Mouse (Mus musculus) liver, adult 2 months (tissue): Measurements from ENCODE around the gene Uap1. TPM values are rescaled to one million over a fixed set of nuclear protein-coding genes. Genes with fewer than 3 reads are reported as not detected.

Experiments used
- DNase-seq: peaks from one replicate; pipeline ENCODE4 v3.0.0-alpha.2; 2011; ENCODE audit warnings: low read depth, low spot score; ENCODE audit errors: extremely low read depth
- H3K27ac ChIP-seq: fragments of 200-500 bp; replicated peaks from 2 replicates; pipeline ENCODE4 v1.5.1; 2012; ENCODE audit warnings: low read depth, mild to moderate bottlenecking, control low read depth, inconsistent platforms, low read length; ENCODE audit not compliant: insufficient read depth
- H3K27me3 ChIP-seq: fragments of 200-500 bp; 2 replicates; pipeline ENCODE4 v1.6.1; 2012; ENCODE audit warnings: mild to moderate bottlenecking, moderate library complexity, low read length, inconsistent platforms; ENCODE audit not compliant: control insufficient read depth, insufficient read depth
- H3K36me3 ChIP-seq: fragments of 200-500 bp; 2 replicates; pipeline ENCODE4 v1.6.1; 2012; ENCODE audit warnings: low read length, inconsistent platforms; ENCODE audit not compliant: control insufficient read depth, insufficient read depth
- H3K4me1 ChIP-seq: fragments of 200-500 bp; 2 replicates; pipeline ENCODE4 v1.6.1; 2011; ENCODE audit warnings: low read length; ENCODE audit not compliant: control insufficient read depth, insufficient read depth
- H3K4me3 ChIP-seq: fragments of 200-500 bp; 2 replicates; pipeline ENCODE4 v1.5.1; 2011; ENCODE audit warnings: low read depth, mild to moderate bottlenecking, control low read depth, low read length, moderate library complexity; ENCODE audit not compliant: insufficient read depth
- H3K79me2 ChIP-seq: fragments of 200-500 bp; 2 replicates; pipeline ENCODE4 v1.6.1; 2012; ENCODE audit warnings: inconsistent platforms, mild to moderate bottlenecking, low read length, moderate library complexity; ENCODE audit not compliant: control insufficient read depth, insufficient read depth
- H3K9ac ChIP-seq: fragments of 200-500 bp; 2 replicates; pipeline ENCODE4 v1.6.1; 2012; ENCODE audit warnings: low read depth, mild to moderate bottlenecking, control low read depth, inconsistent platforms, low read length
- CTCF ChIP-seq: fragments of 200-500 bp; IDR thresholded peaks from 2 replicates; pipeline ENCODE4 v1.5.1; 2011; ENCODE audit warnings: low read depth, low read length, control low read depth
- POLR2A ChIP-seq: fragments of 200-500 bp; IDR thresholded peaks from 2 replicates; pipeline ENCODE4 v1.6.1; 2011; ENCODE audit warnings: low read length, control low read depth; ENCODE audit not compliant: insufficient read depth; ENCODE audit errors: extremely low read depth
- WGBS: fragments of 180-500 bp; shearing (Covaris S2); methylation state at CpG from one replicate; pipeline ENCODE4 v1.1.7; 2018; 5-methylcytosine and 5-hydroxymethylcytosine counted together
- polyA plus RNA-seq: library from polyadenylated mRNA; depleted of rRNA; stranded (reverse); fragments of >200 nt; gene quantifications from 2 replicates; pipeline ENCODE4 v1.2.3, GENCODE M21; 2012
- total RNA-seq: library from RNA; depleted of rRNA; stranded (reverse); fragments of >200 nt; gene quantifications from 2 replicates; pipeline ENCODE4 v1.2.3, GENCODE M21; 2014

Gene Uap1
- total and polyA plus RNA-seq, 2 experiments, result 14.3 to 23.6 TPM

DNA sequence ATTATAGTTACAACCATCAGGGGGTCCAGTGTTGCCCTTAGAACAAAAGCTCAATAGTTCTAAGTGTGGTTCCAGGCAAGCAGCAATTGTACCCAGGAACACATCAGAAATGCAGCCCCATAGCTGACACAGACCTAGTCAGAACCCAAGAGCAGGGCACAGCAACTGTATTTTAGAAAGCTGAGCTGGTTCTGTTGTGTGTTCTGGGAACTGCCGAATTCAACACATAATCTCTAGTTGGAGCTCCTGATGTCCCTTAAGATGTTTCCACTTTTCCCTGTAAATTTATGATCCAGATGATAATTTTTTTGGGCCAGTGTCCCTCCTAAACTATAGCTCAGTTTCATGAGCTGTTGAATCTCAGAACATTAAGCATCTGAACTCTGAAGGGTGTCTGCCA lies 17.2 kb upstream of the Uap1 start:
- H3K4me1 ChIP-seq, result peaks cover 9% of the 10 kb centered on the region; the same call in 1 of the 2 replicates
- DNase-seq, result no peak
- 97% methylated on average over 1 of the region's 1 CpGs for WGBS
- H3K9ac ChIP-seq, result no peak overlapping the region
- no peak for TF ChIP-seq CTCF
- no peak for TF ChIP-seq POLR2A
- no peaks in the 10 kb centered on the region for H3K27me3 ChIP-seq
- H3K79me2 ChIP-seq, result no peaks in the 10 kb centered on the region
- no peak overlapping the region for H3K4me3 ChIP-seq
- H3K36me3 ChIP-seq, result peaks cover 30% of the 10 kb centered on the region
- no peak overlapping the region for H3K27ac ChIP-seq

DNA sequence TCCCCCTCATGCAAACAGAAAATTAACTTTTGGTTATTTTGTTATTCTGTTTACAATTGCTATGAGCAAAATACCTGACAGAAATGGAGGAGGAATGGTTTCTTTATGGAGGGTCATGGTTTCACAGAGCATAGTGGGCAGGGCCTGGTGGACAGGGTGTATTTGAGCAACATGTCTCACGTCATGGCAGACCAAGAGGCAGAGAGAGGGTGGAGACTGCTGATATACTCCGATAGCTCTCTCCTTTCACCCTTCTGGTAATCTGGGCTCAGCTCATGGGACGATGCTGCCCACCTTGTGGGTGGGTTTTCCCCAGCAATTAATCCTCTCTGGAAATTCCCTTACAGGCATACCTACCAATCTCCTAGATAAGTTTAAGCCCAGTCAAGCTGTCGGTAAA lies 15.5 kb upstream of the Uap1 start:
- Histone ChIP-seq H3K27ac (no peak overlapping the region), H3K4me1 (no peaks in the 10 kb centered on the region), H3K36me3 (peaks cover 25% of the 10 kb centered on the region), H3K79me2 (no peaks in the 10 kb centered on the region), H3K27me3 (no peaks in the 10 kb centered on the region), H3K4me3 (no peak overlapping the region), H3K9ac (no peak overlapping the region)
- TF ChIP-seq CTCF (no peak), POLR2A (no peak)
- 76% methylated on average over 4 of the region's 4 CpGs for WGBS
- DNase-seq, result no peak

DNA sequence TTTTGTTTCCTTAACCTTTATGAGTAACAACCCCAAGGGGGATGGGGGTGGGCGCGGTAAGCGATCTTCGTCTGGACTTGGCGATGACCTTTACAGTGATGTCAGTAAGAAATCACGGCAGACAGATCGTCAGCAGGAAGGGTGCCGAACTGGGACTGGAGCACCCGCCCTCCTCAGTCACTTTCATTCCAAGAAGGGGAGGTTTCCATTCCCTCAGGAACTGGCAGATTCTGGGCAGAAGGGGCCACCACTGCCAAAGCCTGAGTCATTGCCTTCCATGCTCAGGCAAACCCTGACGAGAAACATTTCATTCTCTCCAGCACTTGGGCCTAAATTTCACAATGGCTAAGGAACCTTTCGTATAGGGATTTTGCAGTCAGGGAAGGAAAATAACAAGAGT lies 13.8 kb upstream of the Uap1 start:
- 73% methylated on average over 11 of the region's 11 CpGs for WGBS
- H3K9ac ChIP-seq, result no peak overlapping the region

DNA sequence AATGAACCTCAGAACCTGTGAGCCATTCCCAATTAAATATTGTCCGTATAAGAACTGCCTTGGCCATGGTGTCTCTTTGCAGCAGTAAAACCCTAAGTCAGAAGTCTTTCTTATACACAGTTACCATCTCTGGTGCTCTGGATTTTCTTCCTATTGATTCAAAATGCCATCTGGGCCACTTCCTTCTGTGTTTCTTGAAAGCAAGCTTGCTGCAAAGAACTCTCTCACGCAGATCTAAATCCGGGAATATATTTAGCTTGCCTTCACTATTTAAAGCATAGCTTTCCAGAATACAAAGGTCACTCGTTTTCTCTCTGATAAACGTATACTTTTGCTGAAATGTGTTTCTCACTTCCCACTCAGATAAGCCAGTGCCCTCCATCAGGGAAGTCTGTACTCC lies 11.8 kb upstream of the Uap1 start:
- Histone ChIP-seq H3K4me1 (no peaks in the 10 kb centered on the region), H3K9ac (no peak overlapping the region), H3K27me3 (no peaks in the 10 kb centered on the region), H3K79me2 (no peaks in the 10 kb centered on the region), H3K36me3 (no peaks in the 10 kb centered on the region), H3K27ac (no peak overlapping the region), H3K4me3 (no peak overlapping the region)
- DNase-seq, result no peak
- 69% methylated on average over 5 of the region's 5 CpGs for WGBS
- no peak for TF ChIP-seq POLR2A
- TF ChIP-seq CTCF, result no peak

More for the DNA sequence above, 13.8 kb upstream of the Uap1 start:
- Histone ChIP-seq H3K4me3 (no peak overlapping the region), H3K27me3 (no peaks in the 10 kb centered on the region), H3K36me3 (peaks cover 11% of the 10 kb centered on the region), H3K4me1 (no peaks in the 10 kb centered on the region), H3K27ac (no peak overlapping the region), H3K79me2 (no peaks in the 10 kb centered on the region)
- no peak for TF ChIP-seq POLR2A
- TF ChIP-seq CTCF, result no peak
- DNase-seq, result no peak

DNA sequence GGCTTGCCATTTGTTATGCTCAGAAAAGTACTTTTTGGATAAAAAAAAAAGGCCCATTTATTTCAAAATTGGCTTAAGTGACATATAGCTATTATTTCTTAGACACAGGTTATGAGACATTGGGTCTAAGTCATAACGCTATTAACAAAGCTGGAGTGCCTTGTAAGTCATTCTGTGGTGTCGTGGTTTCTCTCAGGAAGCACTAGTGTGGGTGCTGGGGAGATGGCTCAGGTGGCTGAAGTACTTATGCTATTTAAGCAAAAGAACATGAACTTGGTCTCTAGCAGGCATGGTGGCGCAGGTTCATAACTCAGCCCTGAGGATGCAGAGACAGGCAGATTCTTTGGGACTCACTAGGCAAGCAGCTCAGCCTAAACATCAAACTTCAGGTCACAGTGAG lies 10.4 kb upstream of the Uap1 start:
- WGBS, result 97% methylated on average over 3 of the region's 3 CpGs
- Histone ChIP-seq H3K27me3 (no peaks in the 10 kb centered on the region), H3K9ac (no peak overlapping the region), H3K27ac (no peak overlapping the region), H3K36me3 (no peaks in the 10 kb centered on the region), H3K4me1 (no peaks in the 10 kb centered on the region), H3K79me2 (no peaks in the 10 kb centered on the region), H3K4me3 (no peak overlapping the region)
- no peak for DNase-seq
- TF ChIP-seq CTCF (no peak), POLR2A (no peak)

DNA sequence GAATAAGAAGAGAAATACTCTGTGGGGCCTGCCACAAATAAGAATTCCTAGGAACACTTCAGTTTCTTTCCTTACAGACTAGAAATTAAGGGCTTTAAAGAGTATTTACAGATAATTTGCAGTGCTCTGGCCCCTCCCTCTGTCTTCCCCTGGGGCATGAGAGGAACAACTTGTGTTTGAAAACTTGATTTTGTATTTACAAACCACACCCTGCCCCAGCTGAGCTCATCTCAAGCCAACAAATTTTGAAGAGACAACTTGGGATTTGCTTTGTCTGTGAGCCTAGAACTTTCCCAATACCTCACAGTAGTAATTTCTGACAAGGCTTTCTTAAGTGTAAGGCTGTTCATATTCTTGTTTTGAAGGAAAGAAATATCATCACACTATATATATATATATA lies 7.9 kb upstream of the Uap1 start:
- TF ChIP-seq CTCF, result no peak
- TF ChIP-seq POLR2A, result no peak

More for the DNA sequence above, 7.9 kb upstream of the Uap1 start:
- no peaks in the 10 kb centered on the region for H3K79me2 ChIP-seq
- no peak overlapping the region for H3K9ac ChIP-seq
- no peaks in the 10 kb centered on the region for H3K4me1 ChIP-seq
- no peaks in the 10 kb centered on the region for H3K36me3 ChIP-seq
- H3K27me3 ChIP-seq, result no peaks in the 10 kb centered on the region
- H3K27ac ChIP-seq, result no peak overlapping the region
- no peak for DNase-seq
- no peak overlapping the region for H3K4me3 ChIP-seq
